Mouse (Mus musculus): ENCODE data around the gene Cdc27.

DNA sequence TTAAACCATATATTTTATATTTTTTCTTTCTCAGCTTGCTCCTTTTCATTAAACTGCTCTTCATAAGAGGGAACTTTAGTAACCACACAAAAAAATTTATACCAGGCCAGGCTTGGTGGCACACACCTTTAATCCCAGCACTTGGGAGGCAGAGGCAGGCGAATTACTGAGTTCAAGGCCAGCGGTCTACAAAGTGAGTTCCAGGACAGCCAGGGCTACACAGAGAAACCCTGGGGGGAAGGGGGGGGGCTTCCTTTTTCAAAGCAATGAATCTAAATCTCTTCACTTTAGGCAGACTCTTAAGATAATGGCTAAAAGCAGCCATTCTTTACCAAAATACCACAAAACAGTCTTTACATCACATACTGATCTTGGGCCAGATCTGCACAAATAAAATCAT is 90.7 kb downstream of the Cdc27 start:
- TF ChIP-seq POLR2A (IDR thresholded peaks at IDR 0.05; ENCODE audit: borderline replicate concordance, extremely low read depth, insufficient read depth, insufficient read length, poor library complexity, severe bottlenecking) (no peak), CTCF (IDR thresholded peaks at IDR 0.05; ENCODE audit: borderline replicate concordance, extremely low read depth, insufficient read depth, insufficient read length) (no peak)

Data from brain, embryonic 14.5 days (tissue).